Mouse (Mus musculus) liver, embryonic 14.5 days (tissue): ENCODE results near the gene Hunk.

Source experiments
- CTCF ChIP-seq: IDR thresholded peaks from 2 replicates; pipeline ENCODE4 v1.5.1; 2016; ENCODE audit warnings: antibody characterized with exemption, low read depth, control low read depth
- EP300 ChIP-seq: IDR thresholded peaks from 2 replicates; pipeline ENCODE4 v1.6.1; 2016; ENCODE audit warnings: antibody characterized with exemption, low read depth

DNA sequence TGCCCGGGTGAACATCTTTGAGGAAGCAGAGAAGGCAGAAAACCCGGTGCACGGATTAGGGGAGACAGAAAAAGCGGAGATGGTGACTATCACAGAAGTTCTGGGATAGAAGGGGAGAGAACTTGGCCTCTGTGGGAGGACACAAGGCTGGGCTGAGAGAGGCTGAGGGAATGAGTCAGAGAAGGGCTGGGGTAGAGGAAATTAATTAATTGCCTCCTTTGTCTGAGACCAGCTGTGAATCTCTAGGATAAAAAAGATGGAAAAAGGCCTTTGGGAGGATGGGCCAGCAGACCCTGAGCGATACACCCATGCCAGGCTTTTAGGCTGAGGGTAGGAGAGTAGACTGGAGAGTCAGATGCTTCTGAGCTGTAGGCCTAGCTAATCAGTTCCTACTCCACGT, 97.5 kb downstream of the Hunk start:
- TF ChIP-seq CTCF: no peak
- TF ChIP-seq EP300: no peak
